Mouse (Mus musculus): ENCODE results near the gene Srpx2. TPM values are rescaled to one million over a fixed set of nuclear protein-coding genes. Genes with fewer than 3 reads are reported as not detected.
A peak's percentile ranks its signal among the peaks of the same experiment; 100 is the strongest.

Srpx2 gene
- total RNA-seq, 1 experiment from 2014 or later = not detected

GRCm38 (mm10) chrX:133981231-133982002 is 73.2 kb downstream of the Srpx2 start, which contains the start of gene Sytl4:
TSS of gene Sytl4 (minus strand) at chrX:133981812.
- ATAC-seq (replicated peaks in 1 of 2; ENCODE audit: insufficient read depth in 1 of 2, low FRiP score in 2 of 2, low TSS enrichment in 1 of 2, low read depth in 1 of 2, poor library complexity in 2 of 2, severe bottlenecking in 2 of 2) = peak; percentile 66 to 83; a peak in 3 of 4 replicates

Other genes starting within 250 kb of the Srpx2 start
- gene Pcdh19, start 219.4 kb upstream of the Srpx2 start, total RNA-seq (2017) = not detected in 2 replicates
- not detected in 2 replicates for gene Tnmd, start 57.4 kb upstream of the Srpx2 start, total RNA-seq (2017)
- gene Tspan6, start 10.0 kb upstream of the Srpx2 start, total RNA-seq (2017) = 16.2 and 24.6 TPM in 2 replicates
- 15.0 and 17.6 TPM in 2 replicates for gene Sytl4, start 73.4 kb downstream of the Srpx2 start, total RNA-seq (2017)
- gene Cstf2, start 150.8 kb downstream of the Srpx2 start, total RNA-seq (2017) = 94.9 and 176 TPM in 2 replicates

All from hematopoietic stem cell, adult 5-6 weeks (primary cell).